Mouse (Mus musculus): Measurements from ENCODE around the gene Slc25a3. TPM values are rescaled to one million over a fixed set of nuclear protein-coding genes. Genes with fewer than 3 reads are reported as not detected.
A peak's percentile ranks its signal among the peaks of the same experiment; 100 is the strongest.

The Slc25a3 gene
- polyA plus RNA-seq, 1 experiment from 2014 or later: 590 TPM

DNA sequence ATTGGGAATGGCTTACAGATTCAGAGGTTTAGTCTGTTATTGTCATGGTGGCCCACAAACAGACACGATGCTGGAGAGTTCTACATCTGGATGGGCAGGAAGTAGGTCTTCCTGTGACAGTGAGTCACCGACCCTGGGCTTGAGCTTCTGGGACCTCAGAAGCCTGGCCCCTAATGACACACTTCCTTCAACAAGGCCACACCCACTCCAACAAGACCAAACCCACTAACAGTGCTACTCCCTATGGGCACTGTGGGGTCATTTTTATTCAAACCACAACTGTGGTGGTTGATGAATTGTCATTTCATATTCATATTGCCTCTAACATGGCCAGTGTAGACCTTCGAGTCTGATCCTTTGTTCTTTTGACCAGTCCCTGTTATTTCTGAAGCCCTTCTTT is 14.5 kb upstream of the Slc25a3 start:
- no peak overlapping the region for H3K9ac ChIP-seq
- no peak overlapping the region for H3K4me2 ChIP-seq
- H3K27me3 ChIP-seq: no peaks in the 10 kb centered on the region
- 90% methylated on average over 3 of the region's 3 CpGs for WGBS
- 0 out of 2 replicates have a peak, but pooled peaks have one; percentile 49 for ATAC-seq (ENCODE audit: low FRiP score, low read depth)
- no peak overlapping the region for H3K27ac ChIP-seq (replicated peaks)
- no peaks in the 10 kb centered on the region for H3K36me3 ChIP-seq
- no peaks in the 10 kb centered on the region for H3K4me1 ChIP-seq (replicated peaks)
- H3K9me3 ChIP-seq: no peaks in the 10 kb centered on the region
- no peak overlapping the region for H3K4me3 ChIP-seq

DNA sequence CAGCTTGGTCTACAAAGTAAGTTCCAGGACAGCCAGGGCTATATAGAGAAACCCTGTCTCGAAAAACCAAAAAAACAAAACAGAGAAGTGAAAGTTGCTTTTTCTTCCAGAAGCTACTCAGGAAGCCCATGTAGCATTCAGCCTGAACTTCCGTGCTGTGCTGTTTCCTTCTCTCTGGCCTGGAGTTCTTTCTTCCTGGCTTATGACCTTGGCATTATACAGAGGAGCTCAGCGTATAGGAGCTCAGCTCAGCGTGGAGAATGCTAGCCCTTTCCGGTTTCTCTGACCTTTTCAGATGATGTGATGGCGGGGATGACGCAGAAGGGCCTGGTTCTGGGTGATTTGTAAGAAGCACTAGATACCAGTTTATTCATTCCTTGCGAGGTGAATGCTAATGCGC is 13.5 kb upstream of the Slc25a3 start:
- Histone ChIP-seq H3K27ac (replicated peaks) (no peak overlapping the region), H3K27me3 (no peaks in the 10 kb centered on the region), H3K36me3 (no peaks in the 10 kb centered on the region), H3K4me2 (no peak overlapping the region), H3K4me1 (replicated peaks) (no peaks in the 10 kb centered on the region), H3K9ac (no peak overlapping the region), H3K4me3 (no peak overlapping the region), H3K9me3 (no peaks in the 10 kb centered on the region)
- ATAC-seq (ENCODE audit: low FRiP score, low read depth): no peak
- WGBS: 61% methylated on average over 9 of the region's 9 CpGs

DNA sequence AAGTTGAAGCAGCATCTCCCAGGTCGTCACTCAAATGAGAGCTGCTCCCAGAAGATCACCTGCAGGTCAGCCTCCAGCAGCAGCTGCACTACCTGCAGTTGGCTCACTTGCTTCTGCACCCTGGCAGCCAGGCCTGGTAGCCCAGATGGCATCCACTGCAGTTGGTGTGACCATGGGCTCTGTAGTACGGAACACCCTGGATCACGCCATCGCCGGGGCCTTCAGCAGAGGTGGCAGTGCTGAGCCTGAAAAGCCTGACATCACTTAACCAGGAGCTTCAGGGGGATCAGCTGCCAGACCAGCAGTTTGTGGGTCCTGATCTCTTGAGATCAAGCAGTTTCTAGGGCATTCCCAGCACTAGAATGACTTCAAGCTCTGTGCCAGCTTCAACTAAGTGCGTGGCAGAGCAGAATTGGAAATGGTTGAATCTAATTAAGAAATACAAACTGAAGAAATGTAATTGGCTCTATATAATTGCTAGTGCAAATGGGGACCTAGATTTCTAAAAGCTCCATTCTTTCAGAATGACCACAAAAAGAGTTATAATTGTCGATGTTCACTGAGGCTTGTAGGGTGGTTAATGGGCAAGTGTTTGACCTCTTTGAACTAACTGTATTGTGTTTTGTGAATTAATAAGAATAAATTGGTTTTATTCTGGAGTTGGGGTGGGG is 11.6 kb upstream of the Slc25a3 start:
- no peak overlapping the region for H3K4me2 ChIP-seq
- no peak overlapping the region for H3K27ac ChIP-seq (replicated peaks)
- H3K9me3 ChIP-seq: no peaks in the 10 kb centered on the region
- no peaks in the 10 kb centered on the region for H3K27me3 ChIP-seq
- no peak overlapping the region for H3K9ac ChIP-seq
- H3K4me3 ChIP-seq: no peak overlapping the region
- no peak for ATAC-seq (ENCODE audit: low FRiP score, low read depth)
- no peaks in the 10 kb centered on the region for H3K4me1 ChIP-seq (replicated peaks)
- H3K36me3 ChIP-seq: no peaks in the 10 kb centered on the region
- 73% methylated on average over 7 of the region's 7 CpGs for WGBS

- no peak for ATAC-seq (ENCODE audit: low FRiP score, low read depth)
- H3K4me1 ChIP-seq (replicated peaks): no peaks in the 10 kb centered on the region
- H3K27me3 ChIP-seq: no peaks in the 10 kb centered on the region
- no peaks in the 10 kb centered on the region for H3K36me3 ChIP-seq
- no peak overlapping the region for H3K9ac ChIP-seq
- no peak overlapping the region for H3K27ac ChIP-seq (replicated peaks)
- no peak overlapping the region for H3K4me3 ChIP-seq
- H3K9me3 ChIP-seq: no peaks in the 10 kb centered on the region
- WGBS: 72% methylated on average over 1 of the region's 1 CpGs
- no peak overlapping the region for H3K4me2 ChIP-seq
Measured at GRCm38 (mm10) chr10:91131565-91131964, 7.7 kb upstream of the Slc25a3 start.

- no peak overlapping the region for H3K9ac ChIP-seq
- WGBS: 80% methylated on average over 3 of the region's 3 CpGs
Measured at GRCm38 (mm10) chr10:91130792-91131191, 6.9 kb upstream of the Slc25a3 start.

DNA sequence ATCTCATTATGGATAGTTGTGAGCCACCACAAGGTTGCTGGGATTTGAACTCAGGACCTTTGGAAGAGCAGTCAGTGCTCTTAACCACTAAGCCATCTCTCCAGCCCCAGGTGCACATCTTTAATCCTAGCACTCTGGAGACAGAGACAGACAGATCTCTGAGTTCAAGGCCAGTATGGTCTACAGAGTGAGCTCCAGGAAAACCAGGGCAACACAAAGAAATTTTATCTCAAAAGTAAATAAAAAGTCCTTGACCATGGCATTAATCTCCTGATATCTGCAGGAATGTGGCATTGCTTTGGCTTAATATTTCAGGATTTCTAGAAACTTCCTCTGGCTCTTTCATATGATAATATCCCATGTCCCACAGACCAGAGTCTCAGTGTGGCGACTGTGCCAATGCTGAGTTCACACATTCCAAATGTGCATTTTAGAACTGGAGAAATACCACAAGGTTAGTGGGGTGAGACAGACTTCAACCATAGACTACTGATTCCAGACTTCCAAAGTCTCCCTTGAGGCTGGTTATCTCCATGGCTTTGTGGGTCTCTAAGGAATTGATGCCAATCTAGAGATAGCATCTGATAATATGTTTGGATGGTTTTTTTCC is 4.8 kb upstream of the Slc25a3 start:
- Histone ChIP-seq H3K4me2 (no peak overlapping the region), H3K4me3 (no peak overlapping the region), H3K4me1 (replicated peaks) (0 out of 2 replicates have a peak, but pooled peaks cover 3% of the 10 kb centered on the region), H3K9ac (no peak overlapping the region), H3K36me3 (no peaks in the 10 kb centered on the region), H3K9me3 (no peaks in the 10 kb centered on the region), H3K27me3 (no peaks in the 10 kb centered on the region), H3K27ac (replicated peaks) (no peak overlapping the region)
- 59% methylated on average over 1 of the region's 1 CpGs for WGBS
- ATAC-seq (ENCODE audit: low FRiP score, low read depth): no peak

More at GRCm38 (mm10) chr10:91130792-91131191, 6.9 kb upstream of the Slc25a3 start:
- H3K4me1 ChIP-seq (replicated peaks): no peaks in the 10 kb centered on the region
- H3K27me3 ChIP-seq: no peaks in the 10 kb centered on the region
- no peaks in the 10 kb centered on the region for H3K9me3 ChIP-seq
- H3K36me3 ChIP-seq: no peaks in the 10 kb centered on the region
- H3K4me2 ChIP-seq: no peak overlapping the region
- H3K27ac ChIP-seq (replicated peaks): no peak overlapping the region
- no peak overlapping the region for H3K4me3 ChIP-seq
- no peak for ATAC-seq (ENCODE audit: low FRiP score, low read depth)

GRCm38 (mm10) chr10:91127395-91127794 is 3.5 kb upstream of the Slc25a3 start:
- WGBS: 81% methylated on average over 2 of the region's 2 CpGs
- Histone ChIP-seq H3K4me1 (replicated peaks) (peaks cover 9% of the 10 kb centered on the region), H3K4me2 (no peak overlapping the region), H3K9me3 (no peaks in the 10 kb centered on the region), H3K27me3 (no peaks in the 10 kb centered on the region), H3K4me3 (no peak overlapping the region), H3K9ac (no peak overlapping the region), H3K27ac (replicated peaks) (no peak overlapping the region), H3K36me3 (no peaks in the 10 kb centered on the region)
- no peak for ATAC-seq (ENCODE audit: low FRiP score, low read depth)

DNA sequence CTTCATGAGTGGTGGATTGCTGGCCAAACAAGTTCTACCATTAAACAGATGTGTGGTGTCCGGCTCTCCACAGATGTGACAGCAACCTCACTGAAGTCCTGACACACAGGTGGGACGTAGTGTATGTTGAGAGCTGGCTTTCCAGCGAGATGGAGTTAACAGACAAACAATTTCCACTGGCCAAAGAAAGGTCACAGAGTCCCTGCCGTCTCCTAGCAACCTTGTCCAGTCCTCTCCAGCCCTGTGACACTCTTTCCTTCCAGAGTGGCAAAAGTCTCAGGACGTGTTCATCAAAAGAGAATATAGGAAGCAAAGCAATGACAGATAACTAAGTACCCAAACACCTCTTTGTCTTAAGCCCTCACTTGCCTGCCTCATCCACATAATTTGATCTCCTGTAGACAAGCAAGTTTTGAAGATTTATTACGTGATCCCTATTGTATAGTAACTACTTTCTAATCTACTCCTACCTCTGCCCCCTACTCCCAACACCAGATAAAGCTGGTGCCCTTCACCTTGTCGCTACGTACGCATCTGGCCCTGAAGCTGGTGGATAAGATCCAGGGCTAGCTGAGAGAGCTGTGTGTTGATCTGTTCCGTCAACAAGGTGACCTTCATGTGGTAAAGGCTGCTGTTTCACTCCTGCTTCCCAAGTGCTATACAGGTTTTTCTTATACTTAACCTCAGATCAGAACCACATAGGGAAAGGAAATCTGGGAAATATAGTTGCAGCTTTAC is 2.9 kb upstream of the Slc25a3 start:
- Histone ChIP-seq H3K4me2 (no peak overlapping the region), H3K9me3 (no peaks in the 10 kb centered on the region), H3K27me3 (no peaks in the 10 kb centered on the region), H3K36me3 (peaks cover 4% of the 10 kb centered on the region), H3K9ac (no peak overlapping the region), H3K4me3 (no peak overlapping the region), H3K27ac (replicated peaks) (no peak overlapping the region), H3K4me1 (replicated peaks) (peaks cover 15% of the 10 kb centered on the region)
- no peak for ATAC-seq (ENCODE audit: low FRiP score, low read depth)
- 76% methylated on average over 10 of the region's 10 CpGs for WGBS

GRCm38 (mm10) chr10:91123281-91123827 is 505 bp downstream of the Slc25a3 start:
- H3K4me1 ChIP-seq (replicated peaks): peaks cover 21% of the 10 kb centered on the region
- H3K9ac ChIP-seq: peak overlapping the region; percentile 84
- WGBS: under 1% methylated on average over 44 of the region's 44 CpGs
- H3K36me3 ChIP-seq: peaks cover 33% of the 10 kb centered on the region
- peak overlapping the region; percentile 91 for H3K27ac ChIP-seq (replicated peaks)
- no peaks in the 10 kb centered on the region for H3K27me3 ChIP-seq
- H3K4me3 ChIP-seq: peak overlapping the region; percentile 81
- ATAC-seq (ENCODE audit: low FRiP score, low read depth): no peak; the same call in 1 of the 2 replicates
- peak overlapping the region; percentile 84 for H3K4me2 ChIP-seq
- H3K9me3 ChIP-seq: no peaks in the 10 kb centered on the region

DNA sequence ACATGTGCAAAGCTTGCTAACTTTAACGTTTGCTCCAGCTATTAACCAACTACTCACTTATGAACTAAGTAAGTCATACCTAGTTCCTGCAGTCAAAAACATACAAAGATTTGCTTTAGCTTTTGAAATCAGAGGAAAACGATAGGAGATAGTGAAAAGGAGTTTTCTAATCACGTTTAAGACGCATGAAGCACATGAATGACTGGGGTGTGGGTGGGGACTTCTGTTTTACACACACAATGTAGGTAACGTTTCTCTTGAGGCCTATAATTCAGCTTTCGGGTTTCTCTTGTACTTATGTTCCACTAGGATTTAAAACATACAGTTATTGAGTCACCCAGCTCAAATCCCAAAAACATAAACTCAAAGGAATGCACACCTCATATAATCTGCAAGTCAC is 1.2 kb downstream of the Slc25a3 start:
- Histone ChIP-seq H3K4me3 (peak overlapping the region; percentile 81), H3K27ac (replicated peaks) (no peak overlapping the region), H3K4me1 (replicated peaks) (peaks cover 21% of the 10 kb centered on the region), H3K4me2 (peak overlapping the region; percentile 84), H3K36me3 (peaks cover 39% of the 10 kb centered on the region), H3K27me3 (no peaks in the 10 kb centered on the region), H3K9me3 (no peaks in the 10 kb centered on the region), H3K9ac (peak overlapping the region; percentile 84)
- 39% methylated on average over 6 of the region's 6 CpGs for WGBS
- no peak for ATAC-seq (ENCODE audit: low FRiP score, low read depth)

DNA sequence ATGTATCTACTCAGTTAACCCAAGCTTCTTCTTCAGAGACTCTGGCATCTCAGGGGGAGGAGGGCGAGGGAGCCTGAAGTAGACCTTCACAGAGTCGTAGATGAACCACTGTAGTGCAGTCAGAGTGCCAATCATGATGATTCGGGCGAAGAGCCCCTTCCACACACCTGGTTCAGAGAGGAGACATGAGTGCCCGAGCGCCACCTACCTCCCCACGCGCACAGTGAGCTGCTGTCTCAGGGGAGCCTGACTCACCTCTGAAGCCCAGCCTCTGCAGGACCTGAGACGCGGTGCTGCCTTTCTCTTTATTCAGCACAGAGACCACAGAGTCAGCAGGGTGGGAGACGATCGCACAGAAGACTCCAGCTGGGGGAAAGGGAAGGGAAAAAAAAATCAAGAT is 6.9 kb downstream of the Slc25a3 start:
- H3K9ac ChIP-seq: no peak overlapping the region
- peaks cover 89% of the 10 kb centered on the region for H3K36me3 ChIP-seq
- H3K27me3 ChIP-seq: no peaks in the 10 kb centered on the region
- ATAC-seq (ENCODE audit: low FRiP score, low read depth): no peak
- 96% methylated on average over 12 of the region's 12 CpGs for WGBS
- H3K4me1 ChIP-seq (replicated peaks): peaks cover 8% of the 10 kb centered on the region
- no peak overlapping the region for H3K4me2 ChIP-seq
- H3K4me3 ChIP-seq: no peak overlapping the region
- H3K27ac ChIP-seq (replicated peaks): no peak overlapping the region
- no peaks in the 10 kb centered on the region for H3K9me3 ChIP-seq

GRCm38 (mm10) chr10:91109841-91110240 is 14.0 kb downstream of the Slc25a3 start:
- Histone ChIP-seq H3K4me1 (replicated peaks) (no peaks in the 10 kb centered on the region), H3K4me2 (no peak overlapping the region), H3K9ac (no peak overlapping the region), H3K27me3 (no peaks in the 10 kb centered on the region), H3K27ac (replicated peaks) (no peak overlapping the region), H3K4me3 (no peak overlapping the region), H3K9me3 (no peaks in the 10 kb centered on the region), H3K36me3 (peaks cover 38% of the 10 kb centered on the region)
- 86% methylated on average over 4 of the region's 4 CpGs for WGBS
- no peak for ATAC-seq (ENCODE audit: low FRiP score, low read depth)
